8 mouse cellular contexts compared by ENCODE assay signal in the genomic region with DNA sequence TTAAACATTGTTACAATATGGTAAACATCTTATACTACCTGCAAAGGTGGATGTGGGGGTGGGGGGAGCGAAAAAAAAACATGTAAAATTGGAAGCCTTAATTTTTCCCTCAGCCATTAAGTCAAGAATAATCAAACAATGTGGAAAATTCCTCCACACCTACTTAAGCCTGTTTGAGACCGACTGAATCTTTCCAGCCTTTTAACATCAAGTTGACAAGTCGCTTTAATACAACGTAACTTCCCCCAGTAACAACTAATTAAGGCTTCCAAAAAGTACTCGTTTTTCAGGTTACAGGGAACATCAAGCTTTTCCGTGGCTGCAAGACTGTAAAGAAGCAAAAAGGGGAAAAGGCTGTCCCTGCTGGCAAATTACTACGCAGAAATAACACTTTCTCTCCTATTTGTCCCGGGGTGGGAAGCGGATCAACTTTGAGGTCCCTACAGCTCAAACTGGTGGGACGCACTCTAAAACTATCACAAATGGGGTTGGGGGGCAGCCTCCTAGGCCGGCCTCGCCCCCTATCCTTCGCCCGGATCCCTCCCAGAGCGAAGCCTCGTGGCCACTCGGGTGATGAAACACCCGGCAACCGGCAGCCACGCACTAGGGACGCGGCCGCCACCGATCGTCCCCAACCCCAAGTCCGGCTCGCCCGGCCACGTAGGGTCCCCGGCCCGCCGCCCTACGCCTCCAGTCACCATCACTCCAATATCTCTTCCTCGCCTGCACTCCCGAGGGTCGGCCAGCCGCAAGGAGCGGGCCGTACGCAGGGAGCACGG. TPM values are rescaled to one million over a fixed set of nuclear protein-coding genes. Genes with fewer than 3 reads are reported as not detected.
DNase-seq lines count a peak whose midpoint lies in the region; ATAC-seq and TF ChIP-seq lines count a peak whose summit lies in the region.

No protein-coding gene starts in this region.

- intact Hi-C loops in gastrocnemius, adult 2 months (cut with DNase I), result loop anchor here (5.0 kb wide), 1 partner anchor 38 kb away; a partner anchor contains a TSS

- H3K4me1 ChIP-seq in embryonic facial prominence, embryonic 14.5 days (ENCODE audit: control insufficient read depth, insufficient read depth, low read length), result peaks cover 13% of the 10 kb centered on the region
- H3K4me1 ChIP-seq in limb, embryonic 10.5 days, result peaks cover 15% of the 10 kb centered on the region
- H3K4me1 ChIP-seq in midbrain, postnatal 0 days (ENCODE audit: insufficient read depth, low read length), result no peaks in the 10 kb centered on the region

- peaks cover 55% of the 10 kb centered on the region for H3K79me2 ChIP-seq in C2C12 (ENCODE audit: control insufficient read depth, insufficient read depth)

- peak overlapping the region; percentile 98 for H3K27ac ChIP-seq in gastrocnemius, adult 2 months
- peak overlapping the region; percentile 91 for H3K27ac ChIP-seq in embryonic facial prominence, embryonic 14.5 days (replicated peaks; ENCODE audit: low read depth, low read length)
- peak overlapping the region; percentile 95 for H3K27ac ChIP-seq in limb, embryonic 10.5 days
- H3K27ac ChIP-seq in midbrain, postnatal 0 days (ENCODE audit: low read depth, low read length), result peak overlapping the region; percentile 87

- H3K27me3 ChIP-seq in C2C12 (ENCODE audit: control insufficient read depth, insufficient read depth, insufficient read length), result no peaks in the 10 kb centered on the region
- H3K27me3 ChIP-seq in embryonic facial prominence, embryonic 14.5 days (replicated peaks; ENCODE audit: control insufficient read depth, insufficient read depth, low read length), result no peaks in the 10 kb centered on the region
- H3K27me3 ChIP-seq in limb, embryonic 10.5 days (ENCODE audit: low read depth, poor library complexity, severe bottlenecking), result no peaks in the 10 kb centered on the region
- H3K27me3 ChIP-seq in midbrain, postnatal 0 days (ENCODE audit: insufficient read depth, low read length), result no peaks in the 10 kb centered on the region

- WGBS in embryonic facial prominence, embryonic 14.5 days, result under 1% methylated on average over 30 of the region's 41 CpGs
- WGBS in limb, embryonic 10.5 days, result under 1% methylated on average over 39 of the region's 41 CpGs
- under 1% methylated on average over 32 of the region's 41 CpGs for WGBS in midbrain, postnatal 0 days

- no peak for TF ChIP-seq CTCF in gastrocnemius, adult 2 months (IDR thresholded peaks at IDR 0.05)
- TF ChIP-seq CTCF in C2C12 (IDR thresholded peaks at IDR 0.05; ENCODE audit: control insufficient read depth, insufficient read depth, insufficient read length), result no peak
- no peak; the same call in 1 of the 2 replicates for TF ChIP-seq CTCF in midbrain, postnatal 0 days (IDR thresholded peaks at IDR 0.05)

- peaks cover 39% of the 10 kb centered on the region for H3K79me3 ChIP-seq in C2C12 (ENCODE audit: low read depth)

- H3K4me3 ChIP-seq in gastrocnemius, adult 2 months, result peak overlapping the region; percentile 93
- H3K4me3 ChIP-seq in C2C12 (ENCODE audit: insufficient read depth, poor library complexity, severe bottlenecking), result peak overlapping the region; percentile 85
- peak overlapping the region; percentile 78 for H3K4me3 ChIP-seq in embryonic facial prominence, embryonic 14.5 days (ENCODE audit: low read depth, low read length)
- H3K4me3 ChIP-seq in limb, embryonic 10.5 days, result peak overlapping the region; percentile 92
- peak overlapping the region; percentile 85 for H3K4me3 ChIP-seq in midbrain, postnatal 0 days (ENCODE audit: low read depth, low read length)

- peak overlapping the region; percentile 82 for H3ac ChIP-seq in C2C12 (ENCODE audit: control insufficient read depth, insufficient read length, low read depth)

- peak overlapping the region; percentile 81 for H3K9ac ChIP-seq in embryonic facial prominence, embryonic 14.5 days (ENCODE audit: low read depth, low read length)
- H3K9ac ChIP-seq in midbrain, postnatal 0 days (replicated peaks; ENCODE audit: low read length, poor library complexity, severe bottlenecking), result peak overlapping the region; percentile 74

- H3K36me3 ChIP-seq in C2C12 (ENCODE audit: control insufficient read depth, insufficient read depth), result peaks cover 33% of the 10 kb centered on the region
- peaks cover 19% of the 10 kb centered on the region for H3K36me3 ChIP-seq in embryonic facial prominence, embryonic 14.5 days (ENCODE audit: control insufficient read depth, insufficient read depth, low read length)
- peaks cover 26% of the 10 kb centered on the region for H3K36me3 ChIP-seq in limb, embryonic 10.5 days
- H3K36me3 ChIP-seq in midbrain, postnatal 0 days (ENCODE audit: insufficient read depth, low read length), result peaks cover 7% of the 10 kb centered on the region; the same call in 1 of the 2 replicates

- H3K9me3 ChIP-seq in embryonic facial prominence, embryonic 14.5 days (ENCODE audit: control insufficient read depth, low read length), result no peaks in the 10 kb centered on the region
- no peaks in the 10 kb centered on the region for H3K9me3 ChIP-seq in limb, embryonic 10.5 days (replicated peaks)
- H3K9me3 ChIP-seq in midbrain, postnatal 0 days (ENCODE audit: low read length), result no peaks in the 10 kb centered on the region

- DNase-seq in gastrocnemius, adult 2 months, result no peak
- no peak for DNase-seq in gastrocnemius, adult 18-20 months (ENCODE audit: low spot score)
- DNase-seq in embryonic facial prominence, embryonic 14.5 days (ENCODE audit: low spot score), result peak; percentile 54
- DNase-seq in limb, embryonic 10.5 days (ENCODE audit: low spot score), result no peak
- DNase-seq in midbrain, postnatal 0 days (ENCODE audit: low spot score), result peak; percentile 24
- DNase-seq in spleen, postnatal 36 days (ENCODE audit: low spot score in 2 of 2), result no peak
- no peak for DNase-seq in adrenal gland, postnatal 25 days

- peak overlapping the region; percentile 73 for H3K4me2 ChIP-seq in embryonic facial prominence, embryonic 14.5 days (ENCODE audit: low read depth, low read length)
- H3K4me2 ChIP-seq in midbrain, postnatal 0 days (ENCODE audit: low read depth, low read length, poor library complexity, severe bottlenecking), result peak overlapping the region; percentile 77

- ATAC-seq in embryonic facial prominence, embryonic 14.5 days (ENCODE audit: low read depth), result no peak; the same call in 1 of the 2 replicates
- no peak for ATAC-seq in midbrain, postnatal 0 days (ENCODE audit: low FRiP score)

TF ChIP-seq in C2C12, 6 proteins besides CTCF, POLR2A, EP300 and RAD21:
- TF ChIP-seq FOSL1 (IDR thresholded peaks at IDR 0.05; ENCODE audit: insufficient read depth, low read length, poor library complexity, severe bottlenecking), result no peak
- peak; percentile 69 for TF ChIP-seq CEBPB (IDR thresholded peaks at IDR 0.05; ENCODE audit: low read depth)

RNA-seq across cellular contexts. Expression of a gene that starts 0.5 kb away (rescaled TPM):
- total RNA-seq in gastrocnemius, adult 2 months (2021), result 10 to 100 TPM; 21.6 to 27.8 TPM
- total RNA-seq in gastrocnemius, adult 18-20 months (2021), result 10 to 100 TPM; 23.9 to 27.7 TPM
- 50.6 TPM for polyA plus RNA-seq in C2C12 (2012; fragmentation: generic; extraction: Trizol)
- 54.9 and 62.5 TPM in 2 replicates for polyA plus RNA-seq in embryonic facial prominence, embryonic 14.5 days (2014; fragmentation: Nextera tagmentation; extraction: Ambion mirVana)
- polyA plus RNA-seq in limb, embryonic 10.5 days (2016; fragmentation: Nextera tagmentation; extraction: Ambion mirVana), result 58.0 and 63.7 TPM in 2 replicates
- total RNA-seq in midbrain, postnatal 0 days (2014; rRNA removed), result 101 and 111 TPM in 2 replicates
- polyA plus RNA-seq in midbrain, postnatal 0 days (2015; fragmentation: Nextera tagmentation; extraction: Ambion mirVana), result 26.0 and 26.6 TPM in 2 replicates
- 83.7 and 83.9 TPM in 2 replicates for total RNA-seq in adrenal gland, postnatal 25 days (2021)

RNA-seq across cellular contexts. Expression of a gene that starts 15.8 kb away (rescaled TPM):
- not detected for total RNA-seq in gastrocnemius, adult 2 months (2021)
- total RNA-seq in gastrocnemius, adult 18-20 months (2021), result not detected
- not detected for polyA plus RNA-seq in C2C12 (2012; fragmentation: generic; extraction: Trizol)
- 1.7 and 2.2 TPM in 2 replicates for polyA plus RNA-seq in embryonic facial prominence, embryonic 14.5 days (2014; fragmentation: Nextera tagmentation; extraction: Ambion mirVana)
- polyA plus RNA-seq in limb, embryonic 10.5 days (2016; fragmentation: Nextera tagmentation; extraction: Ambion mirVana), result 0.40 and 0.53 TPM in 2 replicates
- total RNA-seq in midbrain, postnatal 0 days (2014; rRNA removed), result 0.44 and 0.61 TPM in 2 replicates
- polyA plus RNA-seq in midbrain, postnatal 0 days (2015; fragmentation: Nextera tagmentation; extraction: Ambion mirVana), result 0.42 and 0.43 TPM in 2 replicates
- total RNA-seq in adrenal gland, postnatal 25 days (2021), result not detected in 2 replicates

RNA-seq across cellular contexts. Expression of a gene that starts 39.0 kb away (rescaled TPM):
- total RNA-seq in gastrocnemius, adult 2 months (2021), result 10 to 100 TPM; 11.5 to 12.0 TPM
- total RNA-seq in gastrocnemius, adult 18-20 months (2021), result 10 to 100 TPM in 1 of 2 experiments, 1 to 10 TPM in 1; 9.0 to 10.2 TPM
- polyA plus RNA-seq in C2C12 (2012; fragmentation: generic; extraction: Trizol), result 10.7 TPM
- 28.6 and 32.4 TPM in 2 replicates for polyA plus RNA-seq in embryonic facial prominence, embryonic 14.5 days (2014; fragmentation: Nextera tagmentation; extraction: Ambion mirVana)
- 25.1 and 29.9 TPM in 2 replicates for polyA plus RNA-seq in limb, embryonic 10.5 days (2016; fragmentation: Nextera tagmentation; extraction: Ambion mirVana)
- total RNA-seq in midbrain, postnatal 0 days (2014; rRNA removed), result 16.5 and 29.2 TPM in 2 replicates
- polyA plus RNA-seq in midbrain, postnatal 0 days (2015; fragmentation: Nextera tagmentation; extraction: Ambion mirVana), result 24.5 and 24.8 TPM in 2 replicates
- 46.7 and 47.1 TPM in 2 replicates for total RNA-seq in adrenal gland, postnatal 25 days (2021)

Comparison
In these comparisons a context has a peak if more than half of its experiments do, and no peak if none do; other contexts are left out.
1. DNase-seq: peak in embryonic facial prominence, embryonic 14.5 days (single experiment) and midbrain, postnatal 0 days (single experiment); none in gastrocnemius, adult 2 months (single experiment), gastrocnemius, adult 18-20 months (single experiment), limb, embryonic 10.5 days (single experiment), spleen, postnatal 36 days (0 of 2) and adrenal gland, postnatal 25 days (single experiment).
2. Peak in every context shown above with its lines, with median percentiles within 50 percentile points of each other: H3K27ac ChIP-seq and H3K4me3 ChIP-seq.